Mouse (Mus musculus): ENCODE measurements around the gene Evi2b.

The Evi2b gene

DNA sequence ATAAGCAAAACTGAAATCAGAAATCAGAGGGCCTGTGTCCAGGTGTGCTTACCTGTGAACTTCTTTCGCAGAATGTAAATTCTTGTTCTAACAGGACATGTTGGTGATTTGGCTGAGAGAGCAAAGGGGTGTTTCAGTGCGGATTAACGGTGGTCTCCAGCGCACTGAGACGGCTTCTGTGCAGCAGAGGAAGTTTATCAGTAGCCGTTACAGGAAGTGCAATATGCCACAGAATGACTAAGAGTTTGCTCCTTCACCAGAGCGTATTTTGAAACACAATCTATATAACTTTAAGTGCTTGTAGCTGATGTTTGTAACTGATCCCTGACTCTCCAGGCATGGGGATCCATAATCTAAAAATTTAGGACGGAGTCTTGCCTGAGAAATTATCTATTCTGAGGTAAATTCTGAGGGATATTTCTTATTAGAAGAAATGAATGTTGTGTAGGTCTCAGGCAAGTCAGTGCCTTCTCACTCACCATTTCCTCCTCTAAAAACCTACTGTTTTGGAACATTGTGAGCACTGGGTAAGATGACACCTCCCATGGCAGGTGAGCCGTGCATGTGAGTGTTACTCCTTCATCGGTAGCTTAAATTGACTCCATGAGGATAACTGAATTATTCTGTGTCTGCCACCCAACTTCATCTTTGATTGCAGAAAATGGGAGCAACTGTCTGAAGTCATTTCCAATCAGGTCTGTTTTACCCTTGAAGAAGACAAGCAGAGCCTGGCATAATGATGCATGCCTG, at the start of gene Evi2b:
Evi2b (minus strand) TSS at position 203 of the 750 bp plus-strand sequence.
- DNase-seq (ENCODE audit: low spot score in 2 of 2): no peak

DNA sequence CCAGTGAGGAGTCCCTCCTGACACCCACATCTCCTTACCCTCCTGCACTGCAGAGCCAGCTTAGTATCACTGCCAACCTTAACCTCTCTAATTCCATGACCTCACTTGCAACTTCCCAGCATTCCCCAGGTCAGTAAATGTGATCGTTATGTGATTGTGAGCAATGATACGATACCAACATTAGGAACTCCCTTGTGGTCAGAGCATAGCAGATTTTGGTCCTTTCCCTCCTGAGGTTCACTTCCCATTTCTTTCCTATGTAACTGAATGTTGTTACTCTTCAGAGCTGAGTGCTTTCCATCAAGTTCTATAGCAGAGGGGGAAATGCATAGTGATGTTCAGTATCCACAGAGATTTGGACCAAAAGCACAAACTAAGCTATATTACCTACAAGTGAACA, 46.8 kb upstream of the Evi2b start:
- DNase-seq (ENCODE audit: low spot score in 2 of 2): no peak

DNA sequence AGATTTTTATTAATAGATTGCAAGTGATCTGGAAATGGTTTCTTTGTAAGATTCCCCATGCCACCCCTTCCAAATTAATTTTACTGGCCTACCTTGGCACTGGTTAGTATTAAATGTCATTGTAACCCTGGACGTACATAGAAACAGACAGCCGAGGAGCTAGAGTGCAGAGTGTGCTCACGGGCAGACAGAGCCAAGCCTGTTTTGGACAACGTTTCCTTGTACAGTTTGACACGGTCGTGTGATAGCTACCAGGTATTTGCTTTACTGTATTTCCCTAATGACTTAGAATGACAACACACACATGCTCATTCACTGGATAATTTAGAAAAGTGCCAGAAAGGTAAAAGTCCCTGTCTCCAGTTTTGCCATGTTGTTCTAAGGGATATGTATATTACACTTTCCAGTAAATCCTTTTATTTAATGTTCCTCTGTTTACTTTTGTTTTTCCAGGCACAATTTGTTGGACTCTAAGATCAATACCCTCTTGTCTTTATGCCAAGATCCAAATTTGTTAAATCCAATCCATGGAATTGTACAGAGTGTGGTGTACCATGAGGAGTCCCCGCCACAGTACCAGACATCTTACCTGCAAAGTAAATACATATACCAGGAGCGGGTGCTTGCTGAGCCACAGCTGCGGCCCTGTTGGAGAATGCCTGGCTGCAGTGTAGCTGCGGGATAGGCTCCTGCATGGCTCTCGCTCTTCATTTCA, 44.8 kb upstream of the Evi2b start:
- no peak for DNase-seq (ENCODE audit: low spot score in 2 of 2)

- DNase-seq (ENCODE audit: low spot score in 2 of 2): no peak
Measured at GRCm38 (mm10) chr11:79566947-79567346, 43.4 kb upstream of the Evi2b start.

GRCm38 (mm10) chr11:79563493-79563892, 39.9 kb upstream of the Evi2b start:
- DNase-seq (ENCODE audit: low spot score in 2 of 2): no peak

- no peak for DNase-seq (ENCODE audit: low spot score in 2 of 2)
Measured at GRCm38 (mm10) chr11:79560536-79560935, 37.0 kb upstream of the Evi2b start.

DNA sequence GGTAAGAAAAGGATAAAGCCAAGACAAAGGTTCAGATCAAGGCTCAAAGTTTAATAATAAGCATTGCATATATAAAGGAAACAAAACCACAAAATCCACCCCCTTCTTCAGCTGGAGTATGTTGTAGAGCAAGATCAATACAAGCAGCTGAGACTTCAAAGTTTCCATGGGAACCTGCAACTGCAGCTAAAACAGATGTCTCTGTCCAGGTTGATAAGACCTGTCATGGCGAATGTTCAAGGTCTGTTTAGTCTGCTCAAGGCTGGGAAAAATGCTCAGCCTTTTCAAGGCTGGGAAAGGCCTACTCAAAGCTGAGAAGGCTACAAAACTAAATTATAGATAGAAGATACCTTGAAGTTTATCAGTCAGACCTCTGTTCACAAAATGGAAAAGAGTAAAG, 29.1 kb upstream of the Evi2b start:
- no peak for DNase-seq (ENCODE audit: low spot score in 2 of 2)

GRCm38 (mm10) chr11:79536293-79536692, 12.7 kb upstream of the Evi2b start:
- no peak for DNase-seq (ENCODE audit: low spot score in 2 of 2)

GRCm38 (mm10) chr11:79535554-79535953, 12.0 kb upstream of the Evi2b start:
- no peak for DNase-seq (ENCODE audit: low spot score in 2 of 2)

DNA sequence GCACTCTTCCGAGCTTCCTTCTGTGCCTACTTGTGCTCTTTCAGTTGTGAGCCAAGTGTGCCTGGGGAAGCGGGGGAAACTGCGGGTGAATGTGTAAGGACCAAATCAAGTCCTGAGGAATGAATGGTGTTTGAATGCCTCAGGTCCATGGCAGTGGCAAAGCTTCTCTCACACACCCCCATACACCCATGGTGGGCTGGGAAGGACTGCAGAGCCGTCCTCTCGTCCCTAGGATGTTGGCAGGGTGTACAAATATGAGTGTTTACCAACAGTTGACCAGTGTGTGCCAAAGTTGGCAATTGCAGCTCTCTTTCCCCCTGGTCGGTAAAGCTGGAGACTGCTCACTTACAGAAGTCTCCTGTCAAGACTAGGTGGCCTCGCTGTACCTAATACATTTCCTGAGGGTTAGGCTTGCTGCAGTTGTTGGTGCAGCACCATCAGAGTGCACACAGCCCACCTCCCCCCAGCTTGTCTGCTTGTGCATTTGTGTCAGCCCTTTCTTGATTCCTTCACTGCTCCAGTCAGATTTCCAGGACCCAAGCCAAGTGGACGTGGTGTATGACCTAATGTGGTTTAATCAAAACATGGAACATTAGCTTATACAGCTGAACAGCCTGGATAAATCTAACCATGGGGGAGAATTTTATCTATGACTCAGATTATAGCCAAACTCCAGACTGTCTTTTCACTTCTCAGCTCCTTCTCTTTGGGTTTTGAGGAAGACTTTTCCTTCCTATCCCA, 10.6 kb upstream of the Evi2b start:
- DNase-seq (ENCODE audit: low spot score in 2 of 2): no peak

- no peak for DNase-seq (ENCODE audit: low spot score in 2 of 2)
Measured at GRCm38 (mm10) chr11:79533311-79533710, 9.7 kb upstream of the Evi2b start.

DNA sequence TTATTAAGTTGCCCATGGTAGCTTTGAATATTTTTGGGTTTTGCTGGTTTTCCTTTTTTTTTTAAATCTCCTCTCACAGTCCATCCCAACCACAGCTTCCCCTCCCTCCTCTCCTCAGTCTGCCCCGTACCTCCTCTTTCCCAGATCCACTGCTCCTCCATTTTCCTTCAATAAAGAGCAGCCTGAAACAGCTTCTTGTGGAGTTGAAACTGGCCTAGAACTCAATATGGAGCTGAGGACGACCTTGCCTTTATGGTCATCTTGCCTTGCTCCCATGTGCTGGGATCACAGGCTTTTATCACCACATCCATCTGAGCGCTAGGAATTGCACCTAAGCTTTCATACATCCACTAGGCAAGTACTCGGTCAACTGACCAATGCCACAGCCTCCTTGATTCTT, 7.9 kb upstream of the Evi2b start:
- DNase-seq (ENCODE audit: low spot score in 2 of 2): no peak

GRCm38 (mm10) chr11:79530774-79531173, 7.2 kb upstream of the Evi2b start:
- no peak for DNase-seq (ENCODE audit: low spot score in 2 of 2)

DNA sequence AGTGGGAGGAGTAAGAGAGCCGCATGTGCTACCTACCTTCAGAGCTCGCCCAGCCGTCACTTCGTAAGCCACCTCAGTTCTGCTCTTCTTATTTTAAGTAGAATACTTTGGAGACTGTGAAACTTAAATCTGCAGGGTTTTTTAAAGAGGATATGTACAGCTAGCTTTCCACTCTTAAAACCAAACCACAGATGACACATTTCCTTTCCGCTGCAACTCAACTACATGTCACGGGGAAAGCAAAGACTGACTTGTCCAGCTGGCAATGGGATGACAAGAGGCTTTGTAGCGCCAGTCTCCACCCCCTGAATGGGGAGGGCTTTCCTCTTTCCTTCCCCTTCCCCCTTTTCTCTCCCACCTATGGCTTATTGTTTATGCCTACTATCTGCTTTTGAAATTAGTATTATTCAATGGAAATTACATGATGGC, 6.8 kb upstream of the Evi2b start, which contains the start of the genes Evi2 and Evi2a:
Evi2 (minus strand) TSS at position 257 of the 429 bp plus-strand sequence.
Evi2a (minus strand) TSS at position 277 of the 429 bp plus-strand sequence.
- no peak for DNase-seq (ENCODE audit: low spot score in 2 of 2)

DNA sequence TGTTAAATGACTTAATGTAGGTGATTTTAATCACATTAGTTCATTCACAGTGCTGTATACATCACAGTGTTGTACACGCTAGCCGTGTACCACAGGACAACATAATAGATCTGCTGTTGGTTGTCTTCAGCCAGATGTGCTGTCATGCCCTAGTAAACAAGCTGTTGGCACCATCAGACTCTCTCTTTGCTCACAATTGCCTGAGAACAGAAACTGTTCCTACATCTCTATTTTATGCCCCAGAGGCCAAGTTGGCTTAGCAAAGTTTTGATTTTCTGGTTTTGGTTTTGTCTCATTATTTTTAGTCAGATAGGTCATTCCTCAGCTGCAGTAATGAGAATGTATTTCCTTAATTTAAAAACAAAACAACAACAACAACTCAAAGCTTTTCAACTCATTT, 6.2 kb upstream of the Evi2b start:
- no peak for DNase-seq (ENCODE audit: low spot score in 2 of 2)

- DNase-seq (ENCODE audit: low spot score in 2 of 2): no peak
Measured at GRCm38 (mm10) chr11:79529226-79529625, 5.7 kb upstream of the Evi2b start.

DNA sequence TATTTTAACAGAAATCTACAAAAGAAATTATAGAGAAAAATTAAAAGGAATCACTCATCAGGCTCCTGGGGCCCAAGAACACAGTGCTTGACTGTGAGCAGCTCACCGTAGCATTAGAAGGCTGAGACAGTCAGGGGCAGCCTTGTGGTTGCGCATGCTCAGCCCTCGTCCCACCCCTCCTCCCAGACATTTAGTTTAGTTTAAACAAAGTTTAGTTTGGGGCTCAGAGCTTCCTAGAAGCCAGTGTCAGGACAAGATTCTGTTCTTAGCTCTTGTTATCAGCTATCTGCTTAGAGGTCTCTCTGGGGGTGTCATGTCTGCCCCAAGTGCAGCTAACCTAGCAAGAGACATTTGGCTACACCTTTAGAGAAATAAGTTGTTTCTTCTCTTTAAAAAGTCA, 5.0 kb upstream of the Evi2b start:
- DNase-seq (ENCODE audit: low spot score in 2 of 2): no peak

- no peak for DNase-seq (ENCODE audit: low spot score in 2 of 2)
Measured at GRCm38 (mm10) chr11:79527739-79528384, 4.3 kb upstream of the Evi2b start.

- DNase-seq (ENCODE audit: low spot score in 2 of 2): no peak
Measured at GRCm38 (mm10) chr11:79527015-79527738, 3.6 kb upstream of the Evi2b start.

- no peak for DNase-seq (ENCODE audit: low spot score in 2 of 2)
Measured at GRCm38 (mm10) chr11:79526549-79526948, 3.0 kb upstream of the Evi2b start.

GRCm38 (mm10) chr11:79524310-79524575, 681 bp upstream of the Evi2b start:
- DNase-seq (ENCODE audit: low spot score in 2 of 2): no peak
